Mouse (Mus musculus): ENCODE results near the gene Rgs17. TPM values are rescaled to one million over a fixed set of nuclear protein-coding genes. Genes with fewer than 3 reads are reported as not detected.

Rgs17 gene
- polyA plus RNA-seq, 1 experiment: 0.49 TPM

DNA sequence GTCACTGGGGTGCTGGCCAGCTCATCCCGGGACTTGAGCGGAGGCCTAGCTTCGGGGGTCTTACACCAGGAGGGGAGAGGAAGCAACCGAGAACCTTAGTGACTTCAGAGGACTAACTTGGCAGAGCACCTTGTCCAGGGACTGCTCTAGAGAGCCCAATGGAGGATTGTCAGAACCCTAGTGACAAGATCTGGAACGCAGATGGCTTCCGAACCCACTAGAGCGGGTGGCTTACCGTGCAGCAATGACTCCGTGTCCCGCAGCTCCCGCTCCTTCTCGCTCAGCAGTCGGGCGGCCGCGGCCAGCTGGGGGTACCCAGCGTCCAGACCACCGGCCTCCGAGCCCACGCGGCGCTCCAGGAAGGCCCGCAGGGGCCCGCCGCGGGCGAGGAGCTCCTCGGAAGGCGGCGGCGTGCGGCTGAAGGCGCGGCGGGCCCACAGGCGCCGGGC lies 98.9 kb downstream of the Rgs17 start:
- Histone ChIP-seq H3K4me3 (peak overlapping the region; percentile 56), H3K79me2 (ENCODE audit: control insufficient read depth, insufficient read depth) (peaks cover 31% of the 10 kb centered on the region), H3K4me2 (ENCODE audit: low read depth) (peak overlapping the region; percentile 73), H3K36me3 (ENCODE audit: control insufficient read depth, insufficient read depth) (peaks cover 18% of the 10 kb centered on the region), H3K27me3 (ENCODE audit: control insufficient read depth, insufficient read depth, insufficient read length) (peaks cover 5% of the 10 kb centered on the region), H3ac (ENCODE audit: control insufficient read depth, insufficient read length) (peak overlapping the region; percentile 44)
- TF ChIP-seq E2F4 (IDR thresholded peaks at IDR 0.05; ENCODE audit: insufficient read depth) (no peak), MYOD1 (IDR thresholded peaks at IDR 0.05; ENCODE audit: control insufficient read depth in 1 of 3, insufficient read length in 2 of 3, low read depth in 2 of 3) (no peak), POLR2A (IDR thresholded peaks at IDR 0.05; ENCODE audit: insufficient read length, low read depth) (no peak), SRF (IDR thresholded peaks at IDR 0.05; ENCODE audit: control insufficient read depth, insufficient read length, low read depth) (no peak), POLR2AphosphoS2 (IDR thresholded peaks at IDR 0.05; ENCODE audit: insufficient read length, low read depth) (no peak), TCF12 (IDR thresholded peaks at IDR 0.05; ENCODE audit: insufficient read depth, poor library complexity, severe bottlenecking) (no peak)

DNA sequence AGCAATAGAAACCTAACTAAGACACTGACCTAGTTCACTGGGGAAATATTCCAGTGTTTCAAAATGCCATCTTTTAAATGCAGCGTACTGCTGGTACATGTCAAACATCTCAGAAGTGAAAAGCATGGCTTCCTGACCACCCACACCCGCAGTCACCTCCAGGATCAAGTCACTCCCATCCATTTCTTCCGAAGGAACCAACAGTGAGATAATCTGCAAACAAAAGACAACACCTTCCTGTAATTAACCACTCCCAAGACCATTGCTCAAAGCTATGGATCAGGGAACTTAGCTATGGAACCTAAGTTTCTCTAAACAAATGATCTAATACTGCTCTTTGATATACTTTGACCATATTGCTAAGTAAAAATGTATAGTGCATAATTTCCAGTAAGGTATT lies 103.4 kb downstream of the Rgs17 start:
- H3K79me2 ChIP-seq (ENCODE audit: control insufficient read depth, insufficient read depth): peaks cover 31% of the 10 kb centered on the region
- no peak for TF ChIP-seq POLR2AphosphoS2 (IDR thresholded peaks at IDR 0.05; ENCODE audit: insufficient read length, low read depth)
- TF ChIP-seq MYOG (IDR thresholded peaks at IDR 0.05; ENCODE audit: control insufficient read depth in 1 of 3, insufficient read depth in 1 of 3, insufficient read length in 2 of 3, low read depth in 2 of 3): no peak
- TF ChIP-seq E2F4 (IDR thresholded peaks at IDR 0.05; ENCODE audit: insufficient read depth): no peak
- no peak for TF ChIP-seq REST (IDR thresholded peaks at IDR 0.05; ENCODE audit: insufficient read depth, insufficient read length)
- no peak for TF ChIP-seq POLR2A (IDR thresholded peaks at IDR 0.05; ENCODE audit: insufficient read length, low read depth)
- no peak for TF ChIP-seq MYOD1 (IDR thresholded peaks at IDR 0.05; ENCODE audit: control insufficient read depth in 1 of 3, insufficient read length in 2 of 3, low read depth in 2 of 3)
- TF ChIP-seq SRF (IDR thresholded peaks at IDR 0.05; ENCODE audit: control insufficient read depth, insufficient read length, low read depth): no peak
- TF ChIP-seq USF1 (IDR thresholded peaks at IDR 0.05; ENCODE audit: low read depth): no peak
- no peak for TF ChIP-seq CEBPB (IDR thresholded peaks at IDR 0.05; ENCODE audit: insufficient read depth, poor library complexity, severe bottlenecking)
- TF ChIP-seq TCF12 (IDR thresholded peaks at IDR 0.05; ENCODE audit: insufficient read depth, poor library complexity, severe bottlenecking): no peak
- TF ChIP-seq TCF3 (IDR thresholded peaks at IDR 0.05; ENCODE audit: insufficient read length, low read depth): no peak
- TF ChIP-seq MAX (IDR thresholded peaks at IDR 0.05; ENCODE audit: low read depth): no peak
- H3K36me3 ChIP-seq (ENCODE audit: control insufficient read depth, insufficient read depth): peaks cover 52% of the 10 kb centered on the region
- H3ac ChIP-seq (ENCODE audit: control insufficient read depth, insufficient read length): no peak overlapping the region
- no peak overlapping the region for H3K4me2 ChIP-seq (ENCODE audit: low read depth)
- no peak overlapping the region for H3K4me3 ChIP-seq
- no peaks in the 10 kb centered on the region for H3K27me3 ChIP-seq (ENCODE audit: control insufficient read depth, insufficient read depth, insufficient read length)

DNA sequence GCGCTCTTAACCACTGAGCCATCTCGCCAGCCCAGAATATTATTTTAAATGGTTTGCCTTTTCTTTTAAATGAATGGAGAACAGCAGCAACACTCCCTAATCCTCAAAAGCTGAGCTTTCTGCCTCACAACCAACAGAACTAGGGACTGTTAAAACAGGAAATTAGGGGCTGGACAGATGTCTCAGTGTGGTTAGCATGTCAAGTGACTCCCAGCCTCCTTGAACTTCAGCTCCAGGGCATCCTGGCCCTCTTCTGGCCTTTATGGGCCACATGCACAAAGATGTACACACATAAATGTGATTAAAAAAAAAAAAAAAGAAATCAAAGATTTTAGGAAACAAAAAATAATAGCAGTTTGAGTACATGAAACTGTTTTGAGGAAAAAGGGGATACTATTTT lies 106.2 kb downstream of the Rgs17 start:
- H3K27me3 ChIP-seq (ENCODE audit: control insufficient read depth, insufficient read depth, insufficient read length): no peaks in the 10 kb centered on the region
- no peak overlapping the region for H3K4me2 ChIP-seq (ENCODE audit: low read depth)
- H3K36me3 ChIP-seq (ENCODE audit: control insufficient read depth, insufficient read depth): peaks cover 71% of the 10 kb centered on the region
- no peak for TF ChIP-seq USF1 (IDR thresholded peaks at IDR 0.05; ENCODE audit: low read depth)
- no peak for TF ChIP-seq MYOD1 (IDR thresholded peaks at IDR 0.05; ENCODE audit: control insufficient read depth in 1 of 3, insufficient read length in 2 of 3, low read depth in 2 of 3)
- TF ChIP-seq POLR2AphosphoS2 (IDR thresholded peaks at IDR 0.05; ENCODE audit: insufficient read length, low read depth): no peak
- no peak for TF ChIP-seq CEBPB (IDR thresholded peaks at IDR 0.05; ENCODE audit: insufficient read depth, poor library complexity, severe bottlenecking)
- TF ChIP-seq SRF (IDR thresholded peaks at IDR 0.05; ENCODE audit: control insufficient read depth, insufficient read length, low read depth): no peak
- no peak for TF ChIP-seq E2F4 (IDR thresholded peaks at IDR 0.05; ENCODE audit: insufficient read depth)
- no peak for TF ChIP-seq TCF12 (IDR thresholded peaks at IDR 0.05; ENCODE audit: insufficient read depth, poor library complexity, severe bottlenecking)
- no peak for TF ChIP-seq MAX (IDR thresholded peaks at IDR 0.05; ENCODE audit: low read depth)
- no peak for TF ChIP-seq TCF3 (IDR thresholded peaks at IDR 0.05; ENCODE audit: insufficient read length, low read depth)
- TF ChIP-seq REST (IDR thresholded peaks at IDR 0.05; ENCODE audit: insufficient read depth, insufficient read length): no peak
- TF ChIP-seq MYOG (IDR thresholded peaks at IDR 0.05; ENCODE audit: control insufficient read depth in 1 of 3, insufficient read depth in 1 of 3, insufficient read length in 2 of 3, low read depth in 2 of 3): no peak
- TF ChIP-seq POLR2A (IDR thresholded peaks at IDR 0.05; ENCODE audit: insufficient read length, low read depth): no peak
- no peak overlapping the region for H3ac ChIP-seq (ENCODE audit: control insufficient read depth, insufficient read length)
- H3K4me3 ChIP-seq: no peak overlapping the region
- peaks cover 6% of the 10 kb centered on the region for H3K79me2 ChIP-seq (ENCODE audit: control insufficient read depth, insufficient read depth)

DNA sequence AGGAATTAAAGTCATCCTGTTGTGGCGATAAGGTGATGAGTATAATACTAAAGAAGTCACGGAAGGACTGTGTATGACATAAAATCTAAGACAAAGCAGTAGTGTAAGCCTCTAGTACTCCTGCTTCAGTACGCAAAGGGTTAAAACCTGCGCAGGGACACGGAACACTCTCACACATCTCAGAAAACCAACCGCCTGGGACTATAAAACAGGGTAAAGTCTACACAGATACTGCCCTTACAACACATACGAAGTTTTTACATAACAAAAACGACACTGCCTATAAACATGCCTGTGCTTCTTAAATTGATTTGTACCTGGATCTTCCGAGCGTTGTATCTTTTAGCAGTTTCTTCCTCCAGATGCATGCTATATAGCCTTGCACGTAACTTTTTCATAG lies 108.5 kb downstream of the Rgs17 start:
- H3K79me2 ChIP-seq (ENCODE audit: control insufficient read depth, insufficient read depth): no peaks in the 10 kb centered on the region
- H3K36me3 ChIP-seq (ENCODE audit: control insufficient read depth, insufficient read depth): peaks cover 54% of the 10 kb centered on the region
- no peak overlapping the region for H3K4me3 ChIP-seq
- H3ac ChIP-seq (ENCODE audit: control insufficient read depth, insufficient read length): no peak overlapping the region
- no peak overlapping the region for H3K4me2 ChIP-seq (ENCODE audit: low read depth)
- H3K27me3 ChIP-seq (ENCODE audit: control insufficient read depth, insufficient read depth, insufficient read length): no peaks in the 10 kb centered on the region
- TF ChIP-seq POLR2A (IDR thresholded peaks at IDR 0.05; ENCODE audit: insufficient read length, low read depth) (no peak), SRF (IDR thresholded peaks at IDR 0.05; ENCODE audit: control insufficient read depth, insufficient read length, low read depth) (no peak), REST (IDR thresholded peaks at IDR 0.05; ENCODE audit: insufficient read depth, insufficient read length) (no peak), POLR2AphosphoS2 (IDR thresholded peaks at IDR 0.05; ENCODE audit: insufficient read length, low read depth) (no peak), MYOD1 (IDR thresholded peaks at IDR 0.05; ENCODE audit: control insufficient read depth in 1 of 3, insufficient read length in 2 of 3, low read depth in 2 of 3) (no peak), TCF12 (IDR thresholded peaks at IDR 0.05; ENCODE audit: insufficient read depth, poor library complexity, severe bottlenecking) (no peak), TCF3 (IDR thresholded peaks at IDR 0.05; ENCODE audit: insufficient read length, low read depth) (no peak), CEBPB (IDR thresholded peaks at IDR 0.05; ENCODE audit: insufficient read depth, poor library complexity, severe bottlenecking) (no peak), USF1 (IDR thresholded peaks at IDR 0.05; ENCODE audit: low read depth) (no peak)

DNA sequence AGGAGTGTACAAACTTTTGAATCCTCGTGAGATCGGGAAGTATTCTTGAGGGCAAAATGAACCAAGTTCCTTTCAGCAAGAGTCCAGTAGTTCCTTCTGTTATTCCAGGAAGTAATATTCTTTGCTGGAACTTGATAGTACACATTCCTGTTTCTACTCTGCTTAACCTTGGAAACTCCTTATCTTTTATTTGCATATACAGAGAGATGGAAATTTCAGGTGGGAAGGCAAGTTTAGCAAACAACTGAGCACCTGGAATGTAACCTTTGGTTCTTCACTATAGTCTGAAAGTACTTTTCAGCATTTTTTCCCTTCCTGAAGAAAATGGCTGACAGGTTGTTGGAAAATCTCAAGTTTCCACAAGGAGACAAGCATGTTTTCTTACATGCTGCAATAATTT lies 114.5 kb downstream of the Rgs17 start:
- Histone ChIP-seq H3K36me3 (ENCODE audit: control insufficient read depth, insufficient read depth) (peaks cover 8% of the 10 kb centered on the region), H3K79me2 (ENCODE audit: control insufficient read depth, insufficient read depth) (peaks cover 22% of the 10 kb centered on the region), H3K4me2 (ENCODE audit: low read depth) (no peak overlapping the region), H3ac (ENCODE audit: control insufficient read depth, insufficient read length) (no peak overlapping the region), H3K4me3 (no peak overlapping the region), H3K27me3 (ENCODE audit: control insufficient read depth, insufficient read depth, insufficient read length) (no peaks in the 10 kb centered on the region)
- no peak for TF ChIP-seq MYOG (IDR thresholded peaks at IDR 0.05; ENCODE audit: control insufficient read depth in 1 of 3, insufficient read depth in 1 of 3, insufficient read length in 2 of 3, low read depth in 2 of 3)
- no peak for TF ChIP-seq E2F4 (IDR thresholded peaks at IDR 0.05; ENCODE audit: insufficient read depth)
- no peak for TF ChIP-seq MAX (IDR thresholded peaks at IDR 0.05; ENCODE audit: low read depth)
- no peak for TF ChIP-seq USF1 (IDR thresholded peaks at IDR 0.05; ENCODE audit: low read depth)
- no peak for TF ChIP-seq SRF (IDR thresholded peaks at IDR 0.05; ENCODE audit: control insufficient read depth, insufficient read length, low read depth)
- TF ChIP-seq POLR2A (IDR thresholded peaks at IDR 0.05; ENCODE audit: insufficient read length, low read depth): no peak
- no peak for TF ChIP-seq TCF12 (IDR thresholded peaks at IDR 0.05; ENCODE audit: insufficient read depth, poor library complexity, severe bottlenecking)
- TF ChIP-seq REST (IDR thresholded peaks at IDR 0.05; ENCODE audit: insufficient read depth, insufficient read length): no peak
- no peak for TF ChIP-seq POLR2AphosphoS2 (IDR thresholded peaks at IDR 0.05; ENCODE audit: insufficient read length, low read depth)
- no peak for TF ChIP-seq MYOD1 (IDR thresholded peaks at IDR 0.05; ENCODE audit: control insufficient read depth in 1 of 3, insufficient read length in 2 of 3, low read depth in 2 of 3)
- no peak for TF ChIP-seq TCF3 (IDR thresholded peaks at IDR 0.05; ENCODE audit: insufficient read length, low read depth)
- no peak for TF ChIP-seq CEBPB (IDR thresholded peaks at IDR 0.05; ENCODE audit: insufficient read depth, poor library complexity, severe bottlenecking)
